Mouse (Mus musculus): ENCODE data around the gene Wnt7b. TPM values are rescaled to one million over a fixed set of nuclear protein-coding genes. Genes with fewer than 3 reads are reported as not detected.
A peak's percentile ranks its signal among the peaks of the same experiment; 100 is the strongest.

The Wnt7b gene
- polyA plus RNA-seq, 1 experiment from 2014 or later = 33.2 TPM

GRCm38 (mm10) chr15:85610618-85611218 is 28.4 kb upstream of the Wnt7b start:
- Histone ChIP-seq H3K4me3 (no peak overlapping the region), H3K9me3 (no peaks in the 10 kb centered on the region), H3K27me3 (replicated peaks) (0 out of 2 replicates have a peak, but pooled peaks cover 6% of the 10 kb centered on the region), H3K4me2 (no peak overlapping the region), H3K36me3 (replicated peaks) (no peaks in the 10 kb centered on the region), H3K4me1 (peaks cover 17% of the 10 kb centered on the region; the same call in 1 of the 2 replicates), H3K9ac (no peak overlapping the region), H3K27ac (peak overlapping the region; percentile 63)
- peak; percentile 82 for ATAC-seq (replicated peaks)
- WGBS = 60% methylated on average over 8 of the region's 8 CpGs

DNA sequence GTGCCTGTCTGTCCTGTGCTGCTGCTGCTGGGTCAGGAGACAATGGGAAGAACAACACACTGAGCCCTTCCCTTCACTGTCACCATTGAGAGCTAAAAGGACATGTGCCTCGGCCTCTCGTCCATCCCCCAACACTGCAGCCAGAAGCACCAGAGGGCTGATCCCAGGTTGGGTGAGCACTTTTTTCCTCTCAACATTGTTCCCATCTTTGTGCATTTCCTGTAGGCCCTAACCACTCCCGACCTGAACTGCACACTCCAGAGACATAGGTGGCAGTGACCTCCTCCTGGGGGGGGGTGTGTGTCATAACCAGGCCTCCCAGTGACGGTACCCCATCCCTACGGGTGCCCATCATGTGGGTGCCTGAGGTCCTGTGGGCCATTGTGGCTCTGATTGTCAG is 27.8 kb upstream of the Wnt7b start:
- no peak; the same call in 1 of the 2 replicates for ATAC-seq (replicated peaks)
- H3K4me3 ChIP-seq = no peak overlapping the region
- H3K27me3 ChIP-seq (replicated peaks) = 0 out of 2 replicates have a peak, but pooled peaks cover 6% of the 10 kb centered on the region
- no peak overlapping the region for H3K9ac ChIP-seq
- no peaks in the 10 kb centered on the region for H3K9me3 ChIP-seq
- H3K27ac ChIP-seq = no peak overlapping the region
- peaks cover 12% of the 10 kb centered on the region; the same call in 1 of the 2 replicates for H3K4me1 ChIP-seq
- no peaks in the 10 kb centered on the region for H3K36me3 ChIP-seq (replicated peaks)
- H3K4me2 ChIP-seq = no peak overlapping the region
- 70% methylated on average over 5 of the region's 5 CpGs for WGBS

- H3K4me3 ChIP-seq = no peak overlapping the region
- no peak for ATAC-seq (replicated peaks)
- peaks cover 9% of the 10 kb centered on the region; the same call in 1 of the 2 replicates for H3K4me1 ChIP-seq
- no peak overlapping the region for H3K27ac ChIP-seq
- no peaks in the 10 kb centered on the region for H3K9me3 ChIP-seq
- WGBS = 79% methylated on average over 5 of the region's 5 CpGs
- H3K9ac ChIP-seq = no peak overlapping the region
- no peaks in the 10 kb centered on the region for H3K27me3 ChIP-seq (replicated peaks)
- no peaks in the 10 kb centered on the region for H3K36me3 ChIP-seq (replicated peaks)
- no peak overlapping the region for H3K4me2 ChIP-seq
These were observed 27.2 kb upstream of the Wnt7b start for GRCm38 (mm10) chr15:85609266-85610004.

- H3K4me2 ChIP-seq = no peak overlapping the region; the same call in 1 of the 2 replicates
These were observed 23.8 kb upstream of the Wnt7b start for GRCm38 (mm10) chr15:85605962-85606610.

DNA sequence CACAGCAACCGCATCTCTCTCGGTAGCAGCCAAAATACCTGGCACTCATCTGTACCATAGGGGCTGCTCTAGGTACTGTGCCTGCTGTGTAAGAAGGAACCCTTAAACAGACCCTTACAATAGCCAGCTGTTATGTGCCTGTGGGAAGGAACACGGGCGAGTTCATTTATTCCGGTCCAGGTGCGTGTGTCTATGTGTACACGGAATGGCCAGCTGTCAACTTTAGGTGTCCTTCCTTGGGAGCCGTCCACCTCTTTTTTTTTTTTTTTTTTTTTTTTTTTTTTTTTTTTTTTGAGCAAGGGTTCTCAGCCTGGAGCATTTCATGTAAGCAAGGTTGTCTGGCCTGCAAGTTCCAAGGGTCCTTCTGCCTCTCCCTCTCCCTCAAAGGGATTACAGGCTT is 22.7 kb upstream of the Wnt7b start:
- Histone ChIP-seq H3K27ac (no peak overlapping the region), H3K9me3 (no peaks in the 10 kb centered on the region), H3K9ac (no peak overlapping the region), H3K36me3 (replicated peaks) (no peaks in the 10 kb centered on the region), H3K4me2 (no peak overlapping the region), H3K4me1 (peaks cover 3% of the 10 kb centered on the region; the same call in 1 of the 2 replicates), H3K4me3 (no peak overlapping the region), H3K27me3 (replicated peaks) (no peaks in the 10 kb centered on the region)
- no peak for ATAC-seq (replicated peaks)
- WGBS = 84% methylated on average over 8 of the region's 8 CpGs

More at GRCm38 (mm10) chr15:85605962-85606610, 23.8 kb upstream of the Wnt7b start:
- Histone ChIP-seq H3K27ac (no peak overlapping the region), H3K4me1 (no peaks in the 10 kb centered on the region; the same call in 1 of the 2 replicates), H3K9me3 (no peaks in the 10 kb centered on the region), H3K9ac (no peak overlapping the region), H3K36me3 (replicated peaks) (no peaks in the 10 kb centered on the region), H3K27me3 (replicated peaks) (no peaks in the 10 kb centered on the region), H3K4me3 (no peak overlapping the region)
- WGBS = 71% methylated on average over 17 of the region's 17 CpGs
- ATAC-seq (replicated peaks) = no peak

DNA sequence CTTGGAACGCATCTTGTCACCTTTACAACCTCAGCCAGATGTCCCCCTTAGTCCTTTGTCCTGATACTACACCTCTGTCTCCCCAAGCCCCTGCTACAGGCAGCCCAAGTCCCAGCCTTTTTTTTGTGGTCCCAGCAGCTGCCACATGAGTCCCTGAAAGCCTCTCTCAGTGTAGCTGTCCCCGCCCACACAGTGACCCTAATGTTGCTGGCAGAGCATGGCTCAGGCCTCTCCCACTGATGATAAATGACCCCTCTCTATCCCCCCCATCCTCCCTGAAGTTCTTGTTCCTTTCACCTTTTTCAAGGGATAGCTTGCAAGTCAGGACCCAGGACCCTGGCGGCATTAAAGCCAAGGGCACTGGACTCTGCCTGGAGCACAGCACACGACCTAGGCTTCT is 22.2 kb upstream of the Wnt7b start:
- H3K4me1 ChIP-seq = peaks cover 3% of the 10 kb centered on the region; the same call in 1 of the 2 replicates
- WGBS = 80% methylated on average over 4 of the region's 4 CpGs
- no peak overlapping the region for H3K9ac ChIP-seq
- H3K9me3 ChIP-seq = no peaks in the 10 kb centered on the region
- no peak overlapping the region for H3K4me2 ChIP-seq
- no peaks in the 10 kb centered on the region for H3K27me3 ChIP-seq (replicated peaks)
- H3K4me3 ChIP-seq = no peak overlapping the region
- no peak overlapping the region for H3K27ac ChIP-seq
- no peak for ATAC-seq (replicated peaks)
- no peaks in the 10 kb centered on the region for H3K36me3 ChIP-seq (replicated peaks)

DNA sequence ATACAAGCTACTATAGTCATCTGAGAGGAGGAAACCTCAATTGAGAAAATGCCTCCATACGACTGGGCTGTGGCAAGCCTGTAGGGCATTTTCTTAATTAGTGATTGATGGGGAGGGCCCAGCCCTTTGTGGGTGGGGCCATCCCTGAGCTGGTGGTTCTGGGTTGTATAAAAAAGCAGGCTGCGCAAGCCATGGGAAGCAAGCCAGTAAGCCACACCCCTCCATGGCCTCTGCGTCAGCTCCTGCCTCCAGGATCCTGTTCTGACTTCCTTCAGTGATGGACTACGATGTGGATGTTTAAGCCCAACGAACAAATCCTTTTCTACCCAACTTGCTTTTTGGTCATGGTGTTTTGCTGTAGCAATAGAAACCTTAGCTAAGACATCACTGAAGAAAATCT is 21.1 kb upstream of the Wnt7b start:
- ATAC-seq (replicated peaks) = no peak
- no peak overlapping the region for H3K4me2 ChIP-seq
- H3K27ac ChIP-seq = no peak overlapping the region
- H3K4me1 ChIP-seq = peaks cover 7% of the 10 kb centered on the region; the same call in 1 of the 2 replicates
- H3K4me3 ChIP-seq = no peak overlapping the region
- no peaks in the 10 kb centered on the region for H3K27me3 ChIP-seq (replicated peaks)
- no peak overlapping the region for H3K9ac ChIP-seq
- no peaks in the 10 kb centered on the region for H3K9me3 ChIP-seq
- H3K36me3 ChIP-seq (replicated peaks) = no peaks in the 10 kb centered on the region
- WGBS = 60% methylated on average over 5 of the region's 5 CpGs

DNA sequence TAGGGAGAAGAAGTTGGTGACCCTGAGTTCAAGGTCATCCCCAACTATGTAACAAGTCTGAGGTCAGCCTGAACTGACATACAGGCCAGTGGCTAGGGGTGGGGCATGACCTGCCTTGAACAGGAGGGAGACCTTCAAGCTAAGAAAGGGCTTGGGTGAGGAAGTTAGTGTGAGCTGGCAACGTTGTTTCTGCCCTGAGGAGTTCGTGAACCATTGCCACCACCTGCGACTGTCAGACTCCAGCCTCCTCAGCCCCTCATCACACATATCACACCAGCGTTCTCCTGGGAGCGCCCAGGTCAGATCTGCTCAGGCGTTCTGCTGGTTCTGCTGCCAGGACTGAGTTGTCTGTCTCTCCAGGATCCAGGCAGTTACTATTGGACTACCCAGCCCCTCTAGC is 20.5 kb upstream of the Wnt7b start:
- no peak overlapping the region for H3K9ac ChIP-seq
- no peak for ATAC-seq (replicated peaks)

GRCm38 (mm10) chr15:85602021-85602420 is 19.7 kb upstream of the Wnt7b start:
- WGBS = 86% methylated on average over 5 of the region's 5 CpGs
- H3K9ac ChIP-seq = no peak overlapping the region
- no peaks in the 10 kb centered on the region for H3K9me3 ChIP-seq
- no peak for ATAC-seq (replicated peaks)
- H3K36me3 ChIP-seq (replicated peaks) = no peaks in the 10 kb centered on the region
- no peak overlapping the region for H3K27ac ChIP-seq
- H3K27me3 ChIP-seq (replicated peaks) = no peaks in the 10 kb centered on the region
- peaks cover 7% of the 10 kb centered on the region; the same call in 1 of the 2 replicates for H3K4me1 ChIP-seq
- H3K4me3 ChIP-seq = no peak overlapping the region
- H3K4me2 ChIP-seq = no peak overlapping the region

More for the DNA sequence above, 20.5 kb upstream of the Wnt7b start:
- 74% methylated on average over 6 of the region's 6 CpGs for WGBS
- no peak overlapping the region for H3K4me3 ChIP-seq
- peaks cover 7% of the 10 kb centered on the region; the same call in 1 of the 2 replicates for H3K4me1 ChIP-seq
- no peaks in the 10 kb centered on the region for H3K27me3 ChIP-seq (replicated peaks)
- no peaks in the 10 kb centered on the region for H3K9me3 ChIP-seq
- H3K4me2 ChIP-seq = no peak overlapping the region
- H3K27ac ChIP-seq = no peak overlapping the region
- H3K36me3 ChIP-seq (replicated peaks) = no peaks in the 10 kb centered on the region

DNA sequence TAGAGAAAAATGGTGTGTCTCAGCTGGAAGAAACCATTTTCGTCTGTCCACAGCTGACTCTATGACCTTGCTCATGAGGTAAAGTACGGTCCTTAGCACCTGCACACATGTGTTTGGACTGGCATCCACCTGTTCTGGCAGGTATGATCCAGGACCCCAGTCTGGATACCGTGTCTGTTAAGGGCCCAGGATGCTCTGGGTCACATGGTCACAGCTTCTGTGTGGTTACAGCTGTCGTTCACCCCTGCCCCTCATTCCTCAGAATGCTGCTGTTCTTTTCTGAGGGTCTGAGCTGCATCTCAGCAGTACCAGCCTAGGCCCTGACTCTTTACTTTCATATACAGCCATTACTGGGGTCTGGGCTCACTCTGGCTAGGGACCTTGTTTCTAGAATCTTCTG is 18.9 kb upstream of the Wnt7b start:
- H3K36me3 ChIP-seq (replicated peaks) = no peaks in the 10 kb centered on the region
- 68% methylated on average over 4 of the region's 4 CpGs for WGBS
- peaks cover 7% of the 10 kb centered on the region; the same call in 1 of the 2 replicates for H3K4me1 ChIP-seq

DNA sequence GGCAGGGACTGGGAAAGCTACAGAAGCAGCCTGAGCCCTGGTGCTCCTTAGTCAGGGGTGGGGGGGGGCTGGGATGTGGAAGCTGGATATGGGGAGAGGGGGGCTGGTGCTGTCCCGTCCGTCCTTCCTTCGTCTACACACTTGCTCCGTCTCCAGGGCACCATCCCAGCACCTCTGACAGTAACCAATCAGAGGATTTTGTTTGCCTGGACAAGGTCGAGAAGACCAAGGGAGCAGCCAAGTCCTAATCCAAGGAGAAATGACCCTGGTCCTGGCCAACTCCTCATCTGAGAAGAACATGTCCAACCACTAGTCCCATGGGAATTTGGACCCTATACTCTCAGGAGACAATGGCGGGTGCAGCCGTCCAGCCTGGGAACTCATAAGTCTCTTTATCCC is 18.4 kb upstream of the Wnt7b start:
- no peak overlapping the region for H3K9ac ChIP-seq
- H3K9me3 ChIP-seq = no peaks in the 10 kb centered on the region
- no peaks in the 10 kb centered on the region for H3K27me3 ChIP-seq (replicated peaks)
- H3K27ac ChIP-seq = no peak overlapping the region
- no peaks in the 10 kb centered on the region for H3K36me3 ChIP-seq (replicated peaks)
- H3K4me1 ChIP-seq = peaks cover 7% of the 10 kb centered on the region; the same call in 1 of the 2 replicates
- no peak overlapping the region for H3K4me3 ChIP-seq
- 58% methylated on average over 7 of the region's 7 CpGs for WGBS
- 0 out of 2 replicates have a peak, but pooled peaks have one; percentile 6 for ATAC-seq (replicated peaks)
- no peak overlapping the region for H3K4me2 ChIP-seq

More for the DNA sequence above, 18.9 kb upstream of the Wnt7b start:
- no peak overlapping the region for H3K4me3 ChIP-seq
- ATAC-seq (replicated peaks) = no peak
- H3K27ac ChIP-seq = no peak overlapping the region
- H3K4me2 ChIP-seq = no peak overlapping the region
- no peak overlapping the region for H3K9ac ChIP-seq
- no peaks in the 10 kb centered on the region for H3K27me3 ChIP-seq (replicated peaks)
- H3K9me3 ChIP-seq = no peaks in the 10 kb centered on the region

Data from midbrain, embryonic 15.5 days (tissue).